Mouse (Mus musculus) neural tube, embryonic 10.5 days (tissue): Measurements from ENCODE around the gene Areg.

Source experiments
- DNase-seq: peaks from one replicate; pipeline ENCODE4 v3.0.0-alpha.2; 2017; ENCODE audit warnings: low spot score; ENCODE audit errors: extremely low spot score

Areg gene

DNA sequence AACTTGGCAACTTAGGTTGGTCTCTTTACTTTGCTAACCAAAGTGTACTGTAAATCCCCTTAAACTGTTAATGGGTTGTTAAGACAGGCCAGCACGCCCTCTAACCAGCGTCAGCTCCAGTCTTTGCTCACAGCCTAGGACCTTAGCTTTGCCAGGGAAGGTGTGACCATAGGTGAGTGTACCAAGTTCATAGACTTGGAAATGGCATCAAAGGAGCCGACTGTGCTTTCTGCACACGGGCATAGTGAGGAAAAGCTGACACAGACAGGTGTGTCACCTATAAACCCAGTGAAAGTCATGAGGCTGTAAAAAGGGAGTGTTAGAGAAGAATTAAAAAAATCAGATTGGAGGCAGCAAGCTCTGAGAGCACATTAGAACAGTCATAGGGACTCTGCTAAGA lies 23.4 kb downstream of the Areg start:
- DNase-seq, result no peak

GRCm38 (mm10) chr5:91166601-91167000 lies 27.2 kb downstream of the Areg start:
- no peak for DNase-seq

DNA sequence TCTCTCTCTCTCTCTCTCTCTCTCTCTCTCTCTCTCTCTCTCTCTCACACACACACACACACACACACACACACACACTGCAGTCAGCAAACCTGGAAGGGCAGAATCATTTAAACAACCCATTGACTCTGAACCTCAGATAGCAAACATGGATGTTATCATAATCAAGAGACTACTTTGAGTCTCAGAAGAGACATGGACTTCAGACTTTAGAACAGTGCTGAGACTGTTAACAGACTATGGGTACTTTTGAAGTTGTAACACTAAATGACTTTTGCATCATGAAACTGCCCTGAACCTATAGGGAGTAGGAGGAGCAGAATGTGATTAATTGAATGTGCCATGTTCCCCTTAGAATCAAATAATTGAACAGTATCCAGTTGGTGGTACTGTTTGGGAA lies 37.0 kb downstream of the Areg start:
- DNase-seq, result no peak

GRCm38 (mm10) chr5:91194572-91194971 lies 55.2 kb downstream of the Areg start:
- no peak for DNase-seq
